Mouse (Mus musculus) Patski (cell line): ENCODE measurements at regions not wholly inside any gene's neighbourhood (a gene's known extent, or its start where the extent isn't known, plus 50 kb on each side); places are given as distances from the start of the nearest gene placed in this dataset.

Source experiments
- ATAC-seq: fragments of 100-300 bp; one replicate; pipeline ENCODE4 v1.8.0; 2021
- CTCF ChIA-PET: fragments of 350-600 bp; sonication (Branson Sonifier 250); formaldehyde crosslinking; loops from one replicate; lab custom pipeline; 2022; ENCODE audit warnings: inconsistent platforms; lab: Charles Lee
- POLR2A ChIA-PET: fragments of 350-600 bp; sonication (Branson Sonifier 250); formaldehyde crosslinking; loops from one replicate; lab custom pipeline; 2022; ENCODE audit warnings: antibody characterized with exemption, inconsistent platforms; lab: Charles Lee
- DNase-seq: peaks from one replicate; pipeline ENCODE4 v3.0.0-alpha.2; 2011; ENCODE audit warnings: low read depth, low spot score
- H3K27me3 ChIP-seq: fragments of 371-371 bp; one replicate; pipeline ENCODE4 v1.5.1; 2021
- CTCF ChIP-seq: fragments of 100-300 bp; IDR thresholded peaks from one replicate; pipeline ENCODE4 v1.5.1; 2021
- in situ Hi-C: fragments of 300-500 bp; cut with MboI; formaldehyde crosslinking; loops from 3 replicates; pipeline ENCODE4 v1.11.1; 2018; ENCODE audit warnings: low pct_unique_long_range_greater_than_20kb, mixed read lengths

- no peaks in the 10 kb centered on the region for H3K27me3 ChIP-seq
- no peak for DNase-seq
- ChIA-PET POLR2A (interaction anchor here (0.6 to 1.3 kb wide), 2 partner anchors 17 to 22 kb away, joined by 3 read pairs; no protein-coding TSS in a partner anchor), CTCF (interaction anchor here (1.0 kb wide), 1 partner anchor 16 kb away, joined by 3 read pairs; no protein-coding TSS in a partner anchor)
- no peak for TF ChIP-seq CTCF
- in situ Hi-C loops: loop anchor here (5.0 kb wide), 1 partner anchor 92 kb away; no protein-coding TSS in a partner anchor
- ATAC-seq: no peak
Observed at GRCm38 (mm10) chr3:121869694-121870093, 54.6 kb upstream of the Abcd3 start.

- in situ Hi-C loops: loop anchor here (5.0 kb wide), 1 partner anchor 90 kb away; no protein-coding TSS in a partner anchor
- no peak for ATAC-seq
- H3K27me3 ChIP-seq: no peaks in the 10 kb centered on the region
- POLR2A ChIA-PET: no interaction called here
- no peak for DNase-seq
- TF ChIP-seq CTCF: no peak
- CTCF ChIA-PET: interaction anchor here (0.8 to 2.7 kb wide), 6 partner anchors 9 to 327 kb away, joined by 3 to 11 read pairs (median 8); no protein-coding TSS in a partner anchor
Observed at GRCm38 (mm10) chr3:121867301-121867700, 52.2 kb upstream of the Abcd3 start.

GRCm38 (mm10) chr3:121864734-121865445 is 49.8 kb upstream of the Abcd3 start:
- ATAC-seq (no peak), DNase-seq (no peak)
- CTCF ChIA-PET: interaction anchor here (1.0 to 2.7 kb wide), 2 partner anchors 11 to 52 kb away, joined by 3 to 11 read pairs; no protein-coding TSS in a partner anchor

More at GRCm38 (mm10) chr3:121864734-121865445, 49.8 kb upstream of the Abcd3 start:
- no peak for TF ChIP-seq CTCF
- in situ Hi-C loops: loop anchor here (5.0 kb wide), 1 partner anchor 88 kb away; no protein-coding TSS in a partner anchor
- H3K27me3 ChIP-seq: no peaks in the 10 kb centered on the region
- POLR2A ChIA-PET: interaction anchor here (0.7 kb wide), 1 partner anchor 34 kb away, joined by 5 read pairs; no protein-coding TSS in a partner anchor
